Mouse (Mus musculus) thymus, postnatal 4 days (tissue): Measurements from ENCODE around the gene Il1rapl1.

Experiments used
- DNase-seq: peaks from one replicate; pipeline ENCODE4 v3.0.0; 2021

The Il1rapl1 gene

DNA sequence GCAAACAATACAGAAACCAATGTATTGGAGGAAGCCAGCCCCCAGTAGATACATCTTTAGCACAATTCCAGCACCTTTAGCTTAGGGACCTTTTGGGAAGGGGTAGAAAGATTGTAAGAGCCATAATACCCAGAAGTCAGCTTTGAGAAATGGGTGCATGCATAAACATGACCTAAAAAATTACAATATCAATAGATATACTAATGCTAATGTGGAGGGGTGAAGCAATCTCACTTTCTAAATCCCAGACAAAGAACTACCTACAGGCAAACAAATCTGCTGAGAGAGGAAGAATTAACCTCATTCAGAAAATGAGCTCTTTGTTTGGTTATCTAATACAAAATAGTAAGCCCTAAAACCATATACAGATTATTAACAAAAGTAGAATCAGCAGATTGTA lies 607.4 kb downstream of the Il1rapl1 start:
- no peak for DNase-seq

DNA sequence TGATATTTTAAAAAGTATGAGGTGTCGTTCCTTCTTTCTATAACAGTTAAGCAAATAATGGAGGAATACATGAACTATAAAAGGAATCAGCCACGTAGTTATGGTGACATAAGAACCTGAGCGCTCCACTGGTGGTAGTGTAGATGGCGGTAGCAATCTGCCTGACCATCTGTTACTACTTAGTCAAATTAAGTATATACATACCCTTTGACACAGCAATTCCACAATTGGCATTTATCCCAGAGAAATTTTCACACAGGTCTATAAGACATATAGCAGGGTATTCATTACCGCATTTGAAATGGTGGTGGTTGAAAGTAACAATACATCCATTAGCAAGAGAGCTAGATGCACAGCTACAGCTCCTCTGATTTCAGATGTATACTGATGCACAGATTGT lies 612.8 kb downstream of the Il1rapl1 start:
- no peak for DNase-seq

DNA sequence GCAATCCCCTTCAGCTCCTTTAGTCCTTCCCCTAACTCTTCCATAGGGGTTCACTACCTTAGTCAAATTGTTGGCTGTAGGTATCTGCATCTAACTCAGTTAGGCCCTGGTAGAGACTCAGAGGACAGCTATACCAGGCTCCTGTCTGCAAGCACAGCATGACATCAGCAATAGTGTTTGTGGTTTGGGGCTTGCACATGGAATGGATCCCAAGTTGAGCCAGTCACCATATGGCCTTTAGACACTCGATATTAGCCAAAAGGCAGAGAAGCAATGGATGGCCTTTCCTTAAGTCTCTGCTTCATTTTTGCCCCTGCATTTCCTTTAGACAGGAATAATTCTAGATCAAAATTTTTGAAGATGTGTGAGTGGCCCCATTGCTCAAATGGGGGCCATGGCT lies 632.0 kb downstream of the Il1rapl1 start:
- DNase-seq: no peak

DNA sequence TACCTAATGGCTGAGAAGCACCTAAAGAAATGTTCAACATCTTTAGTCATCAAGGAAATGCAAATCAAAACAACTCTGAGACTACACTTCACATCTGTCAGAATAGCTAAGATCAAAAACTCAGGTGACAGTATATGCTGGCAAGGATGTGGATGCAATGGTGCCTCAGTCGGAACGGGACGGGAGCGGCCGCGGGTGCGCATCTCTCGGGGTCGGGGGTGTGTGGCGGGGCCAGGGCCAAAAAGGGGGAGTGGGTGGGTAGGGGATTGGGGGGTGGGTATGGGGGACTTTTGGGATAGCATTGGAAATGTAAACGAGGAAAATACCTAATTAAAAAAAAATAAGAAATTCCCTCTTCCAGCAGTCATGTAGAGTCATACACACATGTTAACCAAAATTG lies 877.3 kb downstream of the Il1rapl1 start:
- peak; percentile 98 for DNase-seq

DNA sequence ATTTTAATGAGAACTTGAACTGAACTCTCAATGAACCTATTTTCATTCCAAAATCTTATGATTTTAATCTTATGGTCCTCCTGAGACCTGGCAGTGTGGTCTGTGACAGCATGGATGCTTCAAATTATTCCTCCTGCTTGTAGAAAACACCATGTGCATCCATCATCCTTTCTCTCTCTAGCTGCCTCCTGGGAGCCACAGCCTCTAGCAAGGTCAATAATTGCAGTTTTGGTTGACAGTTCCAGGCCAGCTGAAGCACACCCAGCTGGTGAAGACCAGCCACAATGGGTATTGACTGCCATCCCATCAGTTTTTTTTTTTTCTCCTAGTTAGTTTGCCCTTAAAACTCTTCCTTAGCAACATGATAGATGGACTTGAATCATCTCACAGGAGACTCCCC lies 890.2 kb downstream of the Il1rapl1 start:
- no peak for DNase-seq

DNA sequence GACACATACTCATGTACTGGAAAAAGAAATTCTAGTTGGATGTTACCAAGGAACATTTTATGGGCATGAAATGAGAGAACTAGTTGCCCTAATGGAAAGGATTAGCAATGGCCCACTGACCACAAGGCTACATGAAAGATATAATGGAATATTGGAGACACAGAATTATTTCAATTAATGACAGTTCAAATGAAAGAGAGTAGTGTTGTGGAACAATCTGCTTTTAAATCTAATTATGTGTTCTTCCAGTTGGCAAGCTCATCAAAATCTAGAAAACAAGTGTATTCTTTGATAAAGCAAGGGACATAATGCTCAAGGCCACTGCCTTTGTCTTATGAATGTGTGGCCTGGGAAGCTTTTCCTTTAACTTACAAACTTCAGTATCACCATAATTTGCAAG lies 1113.1 kb downstream of the Il1rapl1 start:
- DNase-seq: no peak

DNA sequence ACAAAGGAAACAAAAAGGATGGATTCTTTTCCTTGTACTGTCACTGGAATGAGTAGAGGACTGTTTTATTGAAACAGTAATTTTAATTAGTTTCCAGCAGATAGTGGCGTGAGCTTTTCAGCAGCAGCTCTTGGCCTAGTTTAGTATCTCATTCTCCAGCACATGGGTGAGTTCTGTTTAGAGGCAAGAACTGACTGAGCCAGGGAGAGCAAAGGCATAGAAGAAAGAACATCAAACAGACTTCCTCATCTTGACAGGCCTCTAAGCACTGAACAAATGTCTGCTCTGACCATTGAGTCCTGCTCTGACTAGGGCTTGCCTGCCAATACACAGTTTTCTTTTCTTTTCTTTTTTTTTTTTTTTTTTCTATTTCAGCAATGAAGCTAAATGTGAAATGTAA lies 1160.3 kb downstream of the Il1rapl1 start:
- DNase-seq: no peak

DNA sequence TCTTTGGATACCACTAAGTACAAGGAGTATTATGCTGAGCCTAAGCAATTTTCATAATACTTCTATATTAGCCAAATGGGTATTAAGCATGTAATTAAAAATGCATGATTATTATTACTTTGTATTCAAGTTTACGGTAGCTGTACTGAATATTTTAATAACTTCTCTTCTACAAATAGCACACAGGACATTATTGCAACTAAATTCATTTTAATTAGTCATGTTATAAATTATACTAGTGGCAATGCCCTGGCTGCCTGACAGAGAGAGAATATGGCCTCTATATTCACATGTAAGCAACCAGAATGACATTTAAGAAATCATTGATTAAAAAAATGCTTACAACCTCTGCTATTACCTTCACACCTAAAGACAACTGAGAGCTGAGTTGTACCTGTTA lies 1160.8 kb downstream of the Il1rapl1 start:
- DNase-seq: no peak

DNA sequence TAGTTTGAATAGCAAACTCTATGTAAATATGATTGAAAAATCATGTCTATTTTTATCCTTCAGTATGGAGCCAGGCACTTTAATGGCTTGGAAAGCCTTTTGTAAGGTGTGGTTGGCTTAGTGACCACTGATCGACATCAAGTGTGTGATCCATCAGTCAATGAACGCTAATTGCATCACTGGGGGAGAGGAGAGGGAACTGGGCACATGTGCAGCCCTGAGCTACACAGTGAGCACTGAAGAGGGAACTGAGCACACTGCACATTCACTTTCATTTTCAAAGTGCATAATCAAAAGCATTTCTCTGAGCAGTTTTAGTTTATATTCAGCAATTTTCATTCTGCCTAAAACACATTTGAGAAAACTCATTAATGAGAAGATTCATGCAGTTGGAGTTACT lies 1164.5 kb downstream of the Il1rapl1 start:
- DNase-seq: no peak

DNA sequence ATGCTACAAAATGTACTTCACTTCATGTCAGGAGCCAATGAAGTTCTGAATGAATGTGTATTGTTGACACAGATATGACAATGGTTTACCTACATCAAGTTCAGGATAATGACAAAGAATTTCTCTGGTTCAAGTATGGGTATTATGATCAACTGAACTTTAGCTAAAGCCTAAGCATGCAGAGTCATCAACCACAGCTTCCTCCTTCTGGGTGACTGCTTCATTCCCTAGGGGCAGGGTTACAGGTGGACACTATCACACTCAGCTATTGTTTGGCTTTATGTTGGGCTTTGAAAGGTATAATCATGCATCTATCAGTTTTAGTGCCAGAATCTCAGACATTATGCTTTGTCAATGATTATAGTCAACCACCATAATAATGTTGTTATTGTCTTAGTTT lies 1166.3 kb downstream of the Il1rapl1 start:
- DNase-seq: no peak

DNA sequence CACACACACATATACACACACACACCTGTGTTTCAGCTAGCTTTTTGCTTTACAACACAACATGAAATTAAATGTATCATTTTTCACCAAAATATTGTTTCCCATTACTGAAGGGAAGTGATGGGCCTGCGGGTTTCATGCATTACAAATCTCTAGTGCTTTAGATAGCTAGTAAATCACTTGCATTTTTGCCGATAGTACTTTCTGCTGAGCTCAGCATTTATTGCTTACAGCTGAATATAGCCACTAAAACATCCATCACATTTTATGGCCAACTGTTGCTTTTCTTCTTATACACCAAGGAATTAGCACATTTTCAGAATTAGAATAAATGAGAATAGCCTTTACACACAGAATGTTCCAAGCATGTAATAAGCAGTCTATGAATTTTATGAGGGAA lies 1260.6 kb downstream of the Il1rapl1 start:
- no peak for DNase-seq

DNA sequence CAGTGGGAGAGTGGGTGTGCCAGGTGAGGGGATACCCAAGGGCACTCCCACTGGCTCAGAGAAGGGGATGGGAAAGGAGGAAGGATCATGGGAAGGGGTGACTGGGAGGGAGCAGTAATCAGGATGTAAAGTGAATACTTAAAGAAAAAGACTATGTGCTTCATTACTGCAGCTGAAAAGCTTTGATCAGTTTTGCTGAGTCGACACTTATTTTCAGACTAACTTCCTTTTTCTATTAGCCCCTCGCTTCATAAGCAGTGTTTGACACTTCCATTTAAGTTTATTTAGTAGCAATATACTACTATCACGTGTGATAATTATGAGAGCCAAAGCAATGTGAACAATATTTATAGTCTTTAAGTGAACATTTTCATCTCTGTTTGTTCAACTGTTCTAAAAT lies 1307.2 kb downstream of the Il1rapl1 start:
- DNase-seq: no peak

DNA sequence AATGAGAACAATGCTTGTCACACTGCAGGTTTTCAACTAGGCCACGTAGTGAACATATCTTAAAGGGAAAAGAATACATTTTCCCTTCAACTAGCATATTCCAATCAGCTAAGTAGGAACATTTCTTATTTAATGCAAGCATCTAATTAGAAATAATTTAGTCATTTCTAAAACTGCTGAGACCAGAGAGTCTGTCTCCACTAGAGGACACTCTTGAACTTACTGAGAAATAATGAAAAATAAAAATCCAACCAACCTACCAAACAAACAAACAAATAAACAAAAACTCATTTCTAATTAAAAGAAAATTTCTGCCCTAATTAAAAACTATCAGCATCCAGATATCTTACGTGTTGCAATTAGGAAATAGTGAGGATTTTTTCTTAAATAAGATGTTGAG lies 1312.7 kb downstream of the Il1rapl1 start:
- DNase-seq: no peak

DNA sequence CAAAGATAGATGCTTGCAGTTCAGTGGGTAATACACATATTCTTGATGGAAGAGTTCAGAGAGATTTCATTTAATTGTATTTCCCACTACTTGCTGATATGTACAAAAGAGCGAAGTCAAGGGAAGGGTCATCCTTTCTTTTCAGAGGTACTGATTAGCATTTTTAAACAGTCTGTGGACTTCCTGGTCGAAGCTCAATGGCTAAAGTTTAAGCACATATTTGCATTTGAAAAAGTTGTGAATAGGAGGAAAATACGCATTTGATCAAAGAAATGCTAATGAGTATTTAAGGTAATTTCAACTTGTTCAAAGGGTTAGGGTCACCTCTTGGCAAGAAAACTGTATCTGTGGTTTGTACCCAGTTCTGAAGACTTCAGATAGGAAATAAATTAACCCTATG lies 1386.6 kb downstream of the Il1rapl1 start:
- DNase-seq: no peak
